Mouse (Mus musculus): ENCODE data around the gene Lrrc8a. TPM values are rescaled to one million over a fixed set of nuclear protein-coding genes. Genes with fewer than 3 reads are reported as not detected.

Lrrc8a gene
- total RNA-seq, 2 experiments from 2014 or later, result 58.2 to 62.6 TPM

DNA sequence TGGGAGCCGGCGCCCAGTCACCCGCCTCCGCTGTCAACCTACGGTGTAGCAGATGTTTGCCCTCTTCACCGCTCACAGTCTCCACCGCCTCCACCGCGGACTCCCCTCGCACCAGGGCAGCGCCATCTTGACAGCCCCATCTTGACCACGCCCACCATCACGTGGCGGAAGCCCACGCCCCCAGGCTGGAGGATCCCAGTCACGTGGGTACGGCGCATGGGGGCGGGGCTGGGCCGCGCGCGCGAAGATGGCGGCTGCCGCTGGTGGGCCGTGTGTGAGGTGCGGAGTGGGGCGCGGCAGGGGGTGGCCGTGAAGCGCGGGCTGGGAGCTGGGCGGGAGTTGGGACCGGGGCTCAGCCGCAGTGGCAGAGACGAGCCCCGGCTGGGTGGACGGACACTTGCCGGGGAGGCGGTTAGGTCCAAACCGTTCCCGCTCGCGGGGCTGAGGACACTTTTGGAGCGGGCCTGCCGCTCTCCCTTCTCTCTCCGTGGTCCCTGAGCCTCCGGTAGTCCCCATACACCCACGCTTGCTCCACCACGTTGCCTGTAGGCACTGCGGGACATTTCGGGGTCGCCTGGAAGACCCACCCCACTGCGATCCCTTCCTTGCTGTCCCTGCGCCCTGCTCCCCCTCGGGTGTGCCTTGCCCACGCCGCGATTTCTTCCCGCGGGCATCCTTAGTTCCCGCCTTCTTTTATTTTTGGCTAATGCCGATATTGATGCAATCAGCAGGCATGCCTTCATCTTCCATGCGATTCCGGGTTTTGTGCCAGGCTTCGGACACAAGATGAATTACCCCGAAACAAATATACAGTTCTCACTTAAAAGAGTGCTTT is 48.9 kb downstream of the Lrrc8a start, which contains the start of the genes Dolk and Nup188:
Gene Dolk, minus strand, starts transcription at position 143 of the 835 bp plus-strand sequence.
Gene Nup188, plus strand, starts transcription at position 206 of the 835 bp plus-strand sequence.
- DNase-seq (ENCODE audit: low spot score in 2 of 2), result peak; percentile 96 to 98

DNA sequence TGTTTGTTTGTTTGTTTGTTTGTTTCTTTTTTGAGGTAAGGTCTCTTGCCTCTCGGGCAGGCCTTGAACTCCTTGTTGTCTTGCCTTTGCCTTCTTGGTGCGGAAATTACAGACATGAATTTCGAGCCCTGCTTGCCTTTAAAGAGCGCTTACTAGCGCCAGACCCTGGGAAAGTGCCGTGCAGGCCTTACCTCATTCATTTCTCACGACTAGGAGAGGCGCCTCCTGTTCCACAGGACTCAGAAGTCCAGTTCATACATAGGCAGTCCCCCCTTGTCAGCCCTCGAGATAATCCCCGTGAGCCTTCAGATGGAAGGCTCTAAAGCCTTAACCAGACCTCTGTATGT is 49.5 kb downstream of the Lrrc8a start:
- DNase-seq (ENCODE audit: low spot score in 2 of 2), result no peak

DNA sequence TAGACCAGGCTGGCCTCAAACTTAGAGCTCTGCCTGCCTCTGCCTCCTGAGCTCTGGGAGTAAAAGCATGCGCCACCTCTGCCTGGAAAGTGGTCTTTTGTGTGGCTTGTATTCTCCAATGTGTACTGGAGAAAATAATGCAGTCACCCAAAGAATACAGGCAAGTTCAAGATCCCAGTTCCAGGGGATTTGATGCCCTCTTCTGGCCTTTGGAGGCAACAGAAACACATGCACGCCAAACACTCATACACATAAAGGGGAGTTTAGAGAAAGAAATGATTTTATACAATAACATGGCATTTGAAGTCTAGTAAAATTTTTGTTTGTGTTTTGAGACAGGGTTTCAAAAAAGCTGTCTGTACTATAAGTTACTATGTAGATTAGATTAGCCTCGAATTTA is 62.0 kb downstream of the Lrrc8a start:
- no peak for DNase-seq (ENCODE audit: low spot score in 2 of 2)

DNA sequence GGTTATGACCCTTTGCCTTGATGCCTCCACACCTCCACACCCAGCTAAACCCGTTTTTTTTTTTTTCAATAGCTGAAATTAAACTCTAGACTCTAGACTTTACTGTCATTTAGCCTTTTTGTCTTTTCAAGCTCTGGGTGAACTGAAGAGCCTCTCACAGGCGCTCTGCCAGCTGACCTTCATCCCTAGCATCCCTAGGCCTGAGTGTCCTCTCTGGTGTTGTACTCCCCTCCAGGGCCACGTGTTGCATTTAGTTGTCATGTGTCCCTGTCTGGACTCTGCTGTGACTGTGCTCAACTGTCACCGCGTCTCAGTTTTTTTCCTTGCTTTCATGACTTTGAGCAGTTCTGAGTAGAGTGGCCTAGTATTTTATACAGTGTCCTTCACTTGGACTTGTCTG is 62.5 kb downstream of the Lrrc8a start:
- DNase-seq (ENCODE audit: low spot score in 2 of 2), result no peak

GRCm38 (mm10) chr2:30306087-30306486 is 68.6 kb downstream of the Lrrc8a start:
- no peak for DNase-seq (ENCODE audit: low spot score in 2 of 2)

DNA sequence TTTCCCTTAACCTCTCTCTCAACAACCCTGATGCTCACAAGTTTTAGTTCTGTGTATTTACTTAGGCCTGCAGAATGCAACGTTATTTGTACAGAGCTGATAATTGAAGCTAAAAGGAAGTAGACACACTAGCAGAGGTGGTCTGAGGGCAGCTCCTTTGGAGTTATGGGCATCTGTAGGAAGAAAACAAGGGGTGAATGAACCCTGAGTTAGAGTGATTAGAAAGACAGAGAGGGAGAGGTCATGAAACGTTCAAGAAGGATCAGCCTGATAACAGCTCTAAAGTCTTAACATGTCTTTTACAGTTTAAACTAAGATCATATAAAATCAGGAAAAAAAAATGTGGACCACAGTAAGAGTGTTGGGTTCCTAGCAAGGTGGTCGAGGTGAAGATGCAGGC is 71.8 kb downstream of the Lrrc8a start:
- DNase-seq (ENCODE audit: low spot score in 2 of 2), result no peak

GRCm38 (mm10) chr2:30311481-30311880 is 74.0 kb downstream of the Lrrc8a start:
- peak in 1 of 2 experiments; percentile 13 for DNase-seq (ENCODE audit: low spot score in 2 of 2)

Other genes with a start within 250 kb of the Lrrc8a start
- 10 to 100 TPM; 39.5 to 45.2 TPM for gene Wdr34, start 188.8 kb upstream of the Lrrc8a start, total RNA-seq (2021)
- gene Set, start 180.3 kb upstream of the Lrrc8a start, total RNA-seq (2021), result 100 to 1,000 TPM; 191 to 199 TPM
- gene Pkn3, start 160.0 kb upstream of the Lrrc8a start, total RNA-seq (2021), result 1 to 10 TPM; 3.8 TPM
- gene Zdhhc12, start 144.1 kb upstream of the Lrrc8a start, total RNA-seq (2021), result 1 to 10 TPM; 6.1 to 6.7 TPM
- 100 to 1,000 TPM; 146 to 156 TPM for gene Zer1, start 113.1 kb upstream of the Lrrc8a start, total RNA-seq (2021)
- 10 to 100 TPM; 43.7 to 50.5 TPM for gene Tbc1d13, start 104.0 kb upstream of the Lrrc8a start, total RNA-seq (2021)
- 10 to 100 TPM; 19.3 to 23.3 TPM for gene Endog, start 66.2 kb upstream of the Lrrc8a start, total RNA-seq (2021)
- 10 to 100 TPM; 32.5 to 33.9 TPM for gene Spout1, start 59.3 kb upstream of the Lrrc8a start, total RNA-seq (2021)
- 10 to 100 TPM; 13.9 to 14.1 TPM for gene Kyat1, start 31.9 kb upstream of the Lrrc8a start, total RNA-seq (2021)
- 10 to 100 TPM in 1 of 2 experiments, 1 to 10 TPM in 1; 9.5 to 10.3 TPM for gene Gm28035, start 2.9 kb downstream of the Lrrc8a start, total RNA-seq (2021)
- 10 to 100 TPM; 17.7 to 19.6 TPM for gene Phyhd1, start 28.5 kb downstream of the Lrrc8a start, total RNA-seq (2021)
- gene Gm28038, start 43.3 kb downstream of the Lrrc8a start, total RNA-seq (2021), result not detected
- 10 to 100 TPM; 19.7 to 22.0 TPM for gene Dolk, start 48.6 kb downstream of the Lrrc8a start, total RNA-seq (2021)
- 10 to 100 TPM; 21.3 to 24.1 TPM for gene Nup188, start 48.7 kb downstream of the Lrrc8a start, total RNA-seq (2021)
- gene Sh3glb2, start 121.6 kb downstream of the Lrrc8a start, total RNA-seq (2021), result 100 to 1,000 TPM; 295 to 306 TPM
- 100 to 1,000 TPM; 108 to 120 TPM for gene Miga2, start 126.5 kb downstream of the Lrrc8a start, total RNA-seq (2021)
- 10 to 100 TPM; 24.2 to 27.5 TPM for gene Dolpp1, start 154.5 kb downstream of the Lrrc8a start, total RNA-seq (2021)
- gene Crat, start 178.1 kb downstream of the Lrrc8a start, total RNA-seq (2021), result 10 to 100 TPM; 53.7 to 57.3 TPM
- 100 to 1,000 TPM; 182 to 189 TPM for gene Ptpa, start 178.3 kb downstream of the Lrrc8a start, total RNA-seq (2021)
- 10 to 100 TPM; 30.3 to 30.4 TPM for gene Ier5l, start 236.5 kb downstream of the Lrrc8a start, total RNA-seq (2021)